Mouse (Mus musculus) heart, embryonic 14.5 days (tissue): ENCODE results near the gene Mrpl12. TPM values are rescaled to one million over a fixed set of nuclear protein-coding genes. Genes with fewer than 3 reads are reported as not detected.
A peak's percentile ranks its signal among the peaks of the same experiment; 100 is the strongest.

Experiments used
- ATAC-seq: fragments of 200-750 bp; cut with Nextera tagmentation; 2 replicates; pipeline ENCODE4 v1.8.0; 2017; ENCODE audit warnings: low read depth, moderate TSS enrichment; ENCODE audit not compliant: insufficient number of reproducible peaks, insufficient read depth, low FRiP score
- H3K27ac ChIP-seq, 2 experiments: fragments of 200-500 bp in 1 of 2; fragments of 300-500 bp in 1 of 2; sonication (generic) in 1 of 2; replicated peaks in 1 of 2; 2 replicates each; pipeline ENCODE4 v1.5.1; 2012 to 2014; ENCODE audit warnings: low read depth in 2 of 2, low read length in 2 of 2, control low read depth in 1 of 2, mild to moderate bottlenecking in 1 of 2, mixed read lengths in 1 of 2; ENCODE audit not compliant: control insufficient read depth in 1 of 2, insufficient read depth in 1 of 2
- H3K27me3 ChIP-seq: fragments of 300-500 bp; sonication (generic); 2 replicates; pipeline ENCODE4 v1.6.1; 2014; ENCODE audit warnings: mild to moderate bottlenecking, low read length, control low read depth; ENCODE audit not compliant: control insufficient read depth, insufficient read depth
- H3K36me3 ChIP-seq: fragments of 300-500 bp; sonication (generic); 2 replicates; pipeline ENCODE4 v1.6.1; 2014; ENCODE audit warnings: mild to moderate bottlenecking, control low read depth, low read length, mixed read lengths; ENCODE audit not compliant: control insufficient read depth, insufficient read depth
- H3K4me1 ChIP-seq, 2 experiments: fragments of 200-500 bp in 1 of 2; fragments of 300-500 bp in 1 of 2; sonication (generic) in 1 of 2; 2 replicates each; pipeline ENCODE4 v1.6.1; 2012 to 2014; ENCODE audit warnings: low read length in 2 of 2, control low read depth in 1 of 2, mixed read lengths in 1 of 2; ENCODE audit not compliant: control insufficient read depth in 2 of 2, insufficient read depth in 2 of 2
- H3K4me2 ChIP-seq: fragments of 300-500 bp; sonication (generic); 2 replicates; pipeline ENCODE4 v1.6.1; 2014; ENCODE audit warnings: mild to moderate bottlenecking, low read length
- H3K4me3 ChIP-seq, 2 experiments: fragments of 200-500 bp in 1 of 2; fragments of 300-500 bp in 1 of 2; sonication (generic) in 1 of 2; 2 replicates each; pipeline ENCODE4 v1.5.1; 2012 to 2014; ENCODE audit warnings: low read length in 2 of 2, mild to moderate bottlenecking in 2 of 2, control low read depth in 1 of 2, low read depth in 1 of 2, moderate library complexity in 1 of 2; ENCODE audit not compliant: control insufficient read depth in 1 of 2, insufficient read depth in 1 of 2
- H3K9ac ChIP-seq: fragments of 300-500 bp; sonication (generic); 2 replicates; pipeline ENCODE4 v1.6.1; 2014; ENCODE audit warnings: mild to moderate bottlenecking, low read length
- H3K9me3 ChIP-seq: fragments of 300-500 bp; sonication (generic); 2 replicates; pipeline ENCODE4 v1.6.1; 2016; ENCODE audit warnings: low read length, control low read depth; ENCODE audit not compliant: control insufficient read depth
- WGBS: fragments of 180-500 bp; shearing (Covaris S2); extraction: QIAGEN DNeasy Blood & Tissue Kit; methylation state at CpG from one replicate; pipeline ENCODE4 v1.1.7; 2014; 5-methylcytosine and 5-hydroxymethylcytosine counted together
- polyA plus RNA-seq: library from polyadenylated mRNA; unstranded; fragments of >200 nt; fragmentation: Nextera tagmentation; extraction: Ambion mirVana; gene quantifications from 2 replicates; pipeline ENCODE4 v1.2.1, GENCODE M21; 2014

The Mrpl12 gene
- 225 and 239 TPM in 2 replicates for polyA plus RNA-seq

GRCm38 (mm10) chr11:120484265-120484981 is at the start of gene Mrpl12:
TSS of gene Mrpl12 (plus strand) at chr11:120484613.
- WGBS: under 1% methylated on average over 60 of the region's 60 CpGs
- peak; percentile 91 for ATAC-seq
- peaks cover 84% of the 10 kb centered on the region for H3K36me3 ChIP-seq

GRCm38 (mm10) chr11:120437152-120437856 is 47.1 kb upstream of the Mrpl12 start, which contains the start of gene Nploc4:
TSS of gene Nploc4 (minus strand) at chr11:120437708.
- Histone ChIP-seq H3K4me3 (peak within 1 kb of the TSS; percentile 84 to 98), H3K36me3 (peaks cover 32% of the 10 kb centered on the region), H3K9ac (peak within 1 kb of the TSS; percentile 97), H3K9me3 (no peaks in the 10 kb centered on the region), H3K27ac (peak within 1 kb of the TSS; percentile 45 to 78), H3K4me2 (peak within 1 kb of the TSS; percentile 89), H3K27me3 (no peaks in the 10 kb centered on the region), H3K4me1 (peaks cover 0 to 12% of the 10 kb centered on the region in 2 experiments; a peak in 2 of 4 replicates)
- peak; percentile 82 for ATAC-seq
- under 1% methylated on average over 63 of the region's 77 CpGs for WGBS

More at GRCm38 (mm10) chr11:120484265-120484981, at the start of gene Mrpl12:
- peak within 1 kb of the TSS; percentile 82 to 85 for H3K27ac ChIP-seq
- no peaks in the 10 kb centered on the region for H3K27me3 ChIP-seq
- peak within 1 kb of the TSS; percentile 98 for H3K9ac ChIP-seq
- peaks cover 5 to 16% of the 10 kb centered on the region in 2 experiments for H3K4me1 ChIP-seq
- peak within 1 kb of the TSS; percentile 96 to 98 for H3K4me3 ChIP-seq
- no peaks in the 10 kb centered on the region for H3K9me3 ChIP-seq
- H3K4me2 ChIP-seq: peak within 1 kb of the TSS; percentile 87

GRCm38 (mm10) chr11:120437857-120438385 is 46.5 kb upstream of the Mrpl12 start:
- peak overlapping the region; percentile 97 for H3K9ac ChIP-seq
- peaks cover 0 to 12% of the 10 kb centered on the region in 2 experiments; a peak in 2 of 4 replicates for H3K4me1 ChIP-seq
- no peaks in the 10 kb centered on the region for H3K9me3 ChIP-seq
- WGBS: 29% methylated on average over 12 of the region's 12 CpGs
- no peak for ATAC-seq
- peak overlapping the region; percentile 45 to 98 for H3K4me3 ChIP-seq
- peak overlapping the region; percentile 45 to 78; a peak in 2 of 4 replicates for H3K27ac ChIP-seq
- H3K36me3 ChIP-seq: peaks cover 26% of the 10 kb centered on the region
- H3K4me2 ChIP-seq: peak overlapping the region; percentile 89
- no peaks in the 10 kb centered on the region for H3K27me3 ChIP-seq

GRCm38 (mm10) chr11:120442344-120442743 is 42.1 kb upstream of the Mrpl12 start, which contains the start of gene Tspan10:
TSS of gene Tspan10 (plus strand) at chr11:120442644.
- H3K27me3 ChIP-seq: no peaks in the 10 kb centered on the region
- H3K4me2 ChIP-seq: no peak within 1 kb of the TSS
- no peaks in the 10 kb centered on the region for H3K4me1 ChIP-seq
- WGBS: 80% methylated on average over 3 of the region's 3 CpGs
- H3K9ac ChIP-seq: no peak within 1 kb of the TSS
- H3K36me3 ChIP-seq: no peaks in the 10 kb centered on the region
- no peak within 1 kb of the TSS for H3K27ac ChIP-seq
- no peaks in the 10 kb centered on the region for H3K9me3 ChIP-seq
- no peak within 1 kb of the TSS for H3K4me3 ChIP-seq
- no peak for ATAC-seq

GRCm38 (mm10) chr11:120442765-120443280 is 41.6 kb upstream of the Mrpl12 start:
- no peak for ATAC-seq
- Histone ChIP-seq H3K9ac (no peak overlapping the region), H3K4me3 (no peak overlapping the region), H3K9me3 (no peaks in the 10 kb centered on the region), H3K4me1 (no peaks in the 10 kb centered on the region), H3K36me3 (no peaks in the 10 kb centered on the region), H3K27me3 (no peaks in the 10 kb centered on the region), H3K4me2 (no peak overlapping the region), H3K27ac (no peak overlapping the region)
- WGBS: 87% methylated on average over 3 of the region's 3 CpGs

GRCm38 (mm10) chr11:120444106-120444505 is 40.3 kb upstream of the Mrpl12 start:
- Histone ChIP-seq H3K36me3 (no peaks in the 10 kb centered on the region), H3K4me3 (no peak overlapping the region), H3K9ac (no peak overlapping the region), H3K27ac (no peak overlapping the region), H3K27me3 (no peaks in the 10 kb centered on the region), H3K4me2 (no peak overlapping the region), H3K4me1 (no peaks in the 10 kb centered on the region), H3K9me3 (no peaks in the 10 kb centered on the region)
- no peak for ATAC-seq
- WGBS: 56% methylated on average over 6 of the region's 6 CpGs

- 46% methylated on average over 3 of the region's 3 CpGs for WGBS
Measured at GRCm38 (mm10) chr11:120445475-120445874, 38.9 kb upstream of the Mrpl12 start.

More at GRCm38 (mm10) chr11:120445475-120445874, 38.9 kb upstream of the Mrpl12 start:
- ATAC-seq: no peak
- Histone ChIP-seq H3K27me3 (no peaks in the 10 kb centered on the region), H3K9me3 (no peaks in the 10 kb centered on the region), H3K9ac (no peak overlapping the region), H3K4me2 (no peak overlapping the region), H3K27ac (no peak overlapping the region), H3K4me1 (no peaks in the 10 kb centered on the region), H3K36me3 (no peaks in the 10 kb centered on the region), H3K4me3 (no peak overlapping the region)
